Mouse (Mus musculus) induced T-regulatory cell, adult 2 months (primary cell): ENCODE measurements around the gene Fryl.
"Not testable (repeated sequence)": the region's sequence is repeated elsewhere in the genome, so short reads cannot be mapped to it uniquely, and the experiment has no call there.

Experiments used
- DNase-seq: peaks from one replicate; pipeline ENCODE4 v3.0.0-alpha.2; 2012; ENCODE audit warnings: low read depth

Fryl gene

DNA sequence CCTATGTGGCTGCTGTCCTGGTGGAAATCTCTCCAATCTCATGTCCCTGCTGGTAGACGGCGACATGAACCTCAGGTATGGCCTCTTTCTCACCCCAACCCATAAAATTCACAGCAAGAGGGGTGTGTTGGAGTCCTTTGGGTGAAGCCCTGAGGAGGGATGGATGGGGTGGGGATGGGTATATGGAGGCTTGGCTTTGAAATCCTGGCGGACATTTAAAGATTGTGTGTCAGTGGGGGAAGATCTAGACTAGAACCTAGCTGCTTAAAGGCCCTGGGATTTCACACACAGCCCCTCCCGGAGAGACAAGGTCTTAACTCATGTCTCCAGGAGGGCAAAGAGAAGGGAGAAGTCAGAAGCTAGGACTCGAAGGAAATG, 248.8 kb downstream of the Fryl start:
- DNase-seq, result no peak

DNA sequence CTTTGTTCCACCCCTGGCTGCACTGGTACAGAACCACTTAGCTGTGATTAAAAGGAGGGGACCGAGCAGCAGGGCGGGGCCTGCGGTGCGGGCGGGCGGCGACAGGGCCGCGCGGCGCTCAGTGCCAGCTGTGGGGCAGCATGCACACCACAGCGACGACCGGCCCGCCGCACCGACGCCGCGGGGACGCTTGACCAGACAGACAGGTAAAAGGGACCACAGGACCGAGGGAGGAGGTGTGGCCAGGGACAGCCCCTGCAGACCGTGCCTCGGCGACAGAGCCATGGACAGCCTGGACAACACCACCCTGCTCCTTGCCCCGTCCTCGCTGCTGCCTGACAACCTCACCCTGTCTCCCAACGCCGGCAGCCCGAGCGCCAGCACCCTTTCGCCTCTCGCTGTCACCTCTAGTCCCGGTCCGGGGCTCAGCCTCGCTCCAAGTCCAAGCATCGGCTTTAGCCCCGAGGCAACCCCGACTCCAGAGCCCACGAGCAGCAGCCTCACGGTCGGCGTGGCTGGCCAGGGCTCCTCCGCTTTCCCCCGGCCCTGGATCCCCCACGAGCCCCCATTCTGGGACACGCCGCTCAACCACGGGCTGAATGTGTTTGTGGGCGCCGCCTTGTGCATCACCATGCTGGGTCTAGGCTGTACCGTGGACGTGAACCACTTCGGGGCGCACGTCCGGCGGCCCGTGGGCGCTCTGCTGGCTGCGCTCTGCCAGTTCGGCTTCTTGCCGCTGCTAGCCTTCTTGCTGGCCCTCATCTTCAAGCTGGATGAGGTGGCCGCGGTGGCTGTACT, 249.4 kb downstream of the Fryl start, which contains the start of gene Slc10a4:
Gene Slc10a4, plus strand, starts transcription at position 100 of the 798 bp plus-strand sequence.
- no peak for DNase-seq

DNA sequence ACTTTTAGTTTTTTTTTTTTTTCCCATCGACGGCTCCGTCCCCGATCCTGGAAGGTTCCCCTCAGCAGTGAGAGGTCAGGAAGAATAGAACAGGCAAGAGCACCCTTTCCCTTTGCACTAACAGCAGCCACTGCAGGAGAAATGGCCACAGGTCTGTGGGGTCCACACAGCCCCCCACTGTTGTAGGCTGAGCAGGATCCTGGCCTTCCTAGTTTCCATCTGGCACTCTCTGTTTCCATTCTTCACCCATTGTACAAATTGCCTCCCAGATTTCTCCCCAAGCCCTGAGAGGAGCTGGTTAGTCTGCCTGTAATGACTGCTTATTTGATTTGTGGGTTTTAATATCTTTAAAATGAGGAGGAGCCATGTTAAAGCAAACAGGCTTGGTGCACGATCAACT, 252.4 kb downstream of the Fryl start:
- DNase-seq, result no peak

DNA sequence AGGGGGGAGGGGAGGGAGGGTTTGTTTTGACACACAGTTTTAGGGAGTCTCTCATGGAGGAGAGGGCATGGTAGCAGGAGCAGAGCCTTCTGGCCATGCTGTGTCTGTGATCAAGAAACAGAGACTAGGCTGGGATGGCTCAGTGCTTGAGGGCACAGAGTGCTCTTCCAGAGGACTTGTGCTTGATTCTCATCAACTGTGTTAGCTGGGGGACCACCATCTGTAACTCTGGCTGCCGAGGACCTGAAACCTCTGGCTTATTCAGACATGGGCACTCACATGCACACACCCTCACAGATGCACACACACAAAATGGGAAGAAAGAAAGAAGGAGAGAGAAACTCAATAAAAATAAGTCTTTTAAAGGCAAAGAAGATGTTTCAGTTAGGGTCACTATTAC, 257.9 kb downstream of the Fryl start:
- not testable (repeated sequence) for DNase-seq

DNA sequence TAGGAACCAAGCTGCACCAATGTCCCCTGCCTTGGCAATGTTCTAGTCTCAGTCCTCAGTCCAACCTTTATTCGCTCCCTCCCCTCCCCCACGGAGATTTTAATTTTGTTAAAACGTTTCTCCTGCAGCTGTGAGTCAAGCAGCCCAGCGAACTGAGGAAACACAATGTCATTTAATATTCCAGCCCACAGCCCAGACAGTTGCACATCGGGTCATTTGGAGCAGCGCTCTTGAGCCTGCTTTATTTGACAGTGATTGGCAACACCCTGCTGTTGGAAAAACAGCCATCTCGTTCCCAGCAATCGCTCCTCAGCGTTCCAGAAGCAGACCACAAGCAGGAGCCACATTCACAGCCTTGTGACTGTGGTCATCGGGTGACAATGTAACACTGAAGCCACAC, 261.0 kb downstream of the Fryl start:
- DNase-seq, result no peak

DNA sequence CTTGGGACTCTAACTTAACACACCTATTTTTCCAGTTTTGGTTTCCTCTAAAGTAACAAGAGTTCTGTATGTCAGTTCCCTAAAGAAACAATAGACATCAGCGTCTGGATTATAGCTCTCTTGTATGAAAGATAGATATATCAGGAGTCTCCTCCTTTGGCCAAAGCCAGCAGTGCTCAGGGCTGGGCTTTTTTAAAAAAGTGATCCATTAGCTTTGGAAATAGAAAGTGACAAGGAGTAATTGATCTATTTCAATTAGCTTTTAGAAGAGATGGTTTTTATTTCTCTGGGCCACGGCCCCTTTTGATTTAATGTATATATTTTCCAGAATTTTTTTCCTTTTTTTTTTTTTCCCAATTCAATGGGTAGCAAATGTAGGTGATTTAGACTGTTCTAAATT, 261.5 kb downstream of the Fryl start:
- no peak for DNase-seq

DNA sequence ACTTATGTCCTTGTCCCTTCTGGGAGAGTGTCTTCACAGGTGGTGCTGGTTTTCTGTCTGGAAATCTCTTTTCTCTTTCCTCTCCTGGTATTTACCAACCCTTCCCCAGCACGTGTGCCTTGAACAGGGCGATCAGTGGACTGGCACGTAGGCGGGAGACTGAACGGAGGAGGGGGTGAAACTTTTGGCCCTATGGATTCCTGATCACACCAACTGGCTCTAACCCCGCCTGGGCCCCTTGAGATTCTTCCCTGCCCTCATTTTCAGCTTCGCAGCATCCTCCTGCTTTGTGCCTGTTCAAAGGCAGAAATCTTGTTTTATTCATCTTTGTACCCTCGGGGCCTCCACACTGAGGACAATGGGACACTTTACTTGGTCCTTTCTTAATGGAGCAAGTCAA, 262.0 kb downstream of the Fryl start:
- DNase-seq, result no peak

DNA sequence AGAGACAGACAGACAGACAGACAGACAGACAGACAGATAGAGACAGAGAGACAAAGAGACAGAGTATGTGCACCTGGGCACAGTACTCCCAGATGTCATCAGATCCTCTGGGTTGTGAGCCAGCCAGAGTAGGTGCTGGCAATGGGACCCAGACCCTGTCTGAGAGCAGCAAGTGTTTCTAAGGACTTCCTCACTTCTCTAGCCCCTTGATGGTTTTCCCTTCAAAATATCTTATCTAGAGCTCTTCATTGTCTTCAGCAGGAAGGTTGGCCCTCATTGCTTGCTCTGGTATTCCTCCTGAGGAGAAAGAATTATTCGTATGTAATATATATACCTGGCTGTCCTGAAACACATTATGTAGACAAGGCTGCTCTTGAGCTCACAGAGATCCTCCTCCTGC, 263.9 kb downstream of the Fryl start:
- no peak for DNase-seq

DNA sequence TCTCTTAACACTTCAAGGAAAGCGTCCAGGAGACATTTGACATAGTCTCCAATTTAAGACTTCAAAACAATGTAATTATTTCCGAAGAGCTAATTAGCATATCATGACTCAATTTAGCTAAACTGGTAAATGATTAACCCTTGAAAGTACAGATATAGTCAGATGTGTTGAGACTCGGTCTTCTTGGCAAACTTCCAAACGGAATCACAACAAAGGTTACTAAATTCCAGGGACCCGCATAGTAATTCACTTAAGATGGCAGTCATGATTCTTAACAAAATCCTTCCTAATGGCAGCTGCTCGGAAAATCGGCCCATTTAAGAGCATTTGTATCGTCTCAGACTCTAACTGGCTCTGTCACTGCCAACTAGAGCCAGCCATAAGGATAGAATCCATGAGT, 266.7 kb downstream of the Fryl start:
- no peak for DNase-seq

DNA sequence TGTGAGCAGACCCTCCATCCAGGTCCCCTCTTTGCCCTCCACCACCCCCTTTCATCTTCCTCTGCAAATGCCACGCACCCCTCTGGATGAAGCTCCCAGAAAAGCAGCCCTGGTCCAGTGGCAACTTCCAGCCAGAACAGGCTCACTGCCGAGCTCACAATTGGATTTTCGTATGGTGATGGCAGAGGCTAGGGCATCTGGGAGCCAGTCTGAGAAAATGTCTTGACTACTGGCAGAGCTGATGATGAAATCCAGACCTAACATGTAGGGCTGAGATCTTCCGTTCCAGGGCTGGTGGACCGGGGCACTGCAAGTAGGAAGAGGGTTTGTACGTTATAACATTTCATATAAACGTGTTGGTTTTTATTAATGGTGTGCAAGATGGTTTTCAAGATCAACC, 268.6 kb downstream of the Fryl start:
- no peak for DNase-seq

DNA sequence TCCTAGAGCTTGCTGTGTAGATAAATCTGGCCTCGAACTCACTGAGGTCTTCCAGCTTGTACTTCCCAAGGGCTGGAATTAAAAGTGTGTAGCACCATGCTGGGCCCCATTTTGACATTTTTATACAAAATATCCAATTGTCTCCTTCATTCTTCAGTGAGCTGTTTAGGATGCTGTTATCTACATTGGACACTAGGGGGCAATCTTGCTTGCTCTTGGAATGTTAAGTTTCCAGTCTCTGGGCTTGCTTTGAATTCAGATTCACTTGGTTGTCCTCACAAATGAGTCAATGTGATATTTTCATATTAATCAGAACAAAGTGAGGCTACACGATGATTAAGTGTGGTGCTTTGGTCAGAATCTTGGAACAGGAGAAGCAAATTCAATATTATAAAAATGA, 272.3 kb downstream of the Fryl start:
- DNase-seq, result peak; percentile 70

DNA sequence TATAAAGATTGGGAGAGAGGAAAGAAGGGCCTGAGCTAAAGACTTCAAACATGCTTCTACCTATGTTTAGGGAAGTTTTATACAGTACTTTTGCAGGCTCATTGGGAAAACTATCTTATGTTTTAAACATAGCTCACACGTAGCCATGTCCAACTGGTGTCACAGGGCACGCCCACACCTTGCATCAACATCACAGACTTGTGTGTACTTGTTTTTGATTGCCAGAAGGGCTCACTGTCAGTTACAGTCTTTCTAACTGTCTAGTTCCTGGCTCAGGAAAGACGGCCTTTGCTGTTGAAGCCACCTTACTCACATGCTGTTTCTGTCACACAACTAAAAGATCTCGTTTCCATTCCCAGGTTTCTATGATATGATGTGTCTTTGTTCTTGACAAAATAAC, 279.9 kb downstream of the Fryl start:
- DNase-seq, result no peak

DNA sequence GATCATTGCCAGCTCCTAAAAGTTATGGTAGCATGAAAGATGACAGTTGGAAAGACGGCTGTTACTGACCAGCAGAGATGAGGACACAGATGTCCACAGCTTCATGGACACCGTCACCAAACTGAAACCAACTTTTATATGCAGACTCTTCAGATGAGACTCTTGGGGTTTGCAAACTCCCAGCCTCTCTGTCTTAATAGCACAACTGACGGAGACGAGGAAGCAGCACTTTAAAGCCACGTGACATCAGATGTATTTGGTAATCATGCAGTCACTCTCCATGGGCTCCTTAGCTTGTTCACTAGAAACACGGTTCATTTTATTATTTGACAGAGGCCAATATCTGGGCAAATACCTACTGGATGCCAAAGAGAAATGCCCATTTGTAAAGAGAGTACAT, 280.4 kb downstream of the Fryl start:
- no peak for DNase-seq

DNA sequence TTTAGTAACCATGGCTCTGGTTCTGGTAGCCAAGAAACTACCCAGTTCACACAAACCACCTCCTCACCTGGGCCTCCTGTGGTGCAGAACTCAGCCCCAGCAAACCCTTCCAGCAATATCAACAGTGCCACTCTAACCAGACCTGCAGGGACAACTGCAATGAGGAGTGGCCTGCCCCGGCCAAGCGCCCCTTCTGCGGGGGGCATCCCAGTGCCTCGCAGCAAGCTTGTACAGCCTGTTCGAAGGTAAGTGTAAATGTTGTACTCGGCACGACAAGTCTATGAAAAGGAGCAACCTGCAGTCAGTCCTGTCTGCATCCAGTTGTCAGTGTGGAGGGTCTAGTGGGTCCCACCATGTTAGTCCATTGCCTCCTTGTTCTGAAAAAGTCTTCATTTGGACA, 281.8 kb downstream of the Fryl start, which contains the start of gene Gm10135:
Gene Gm10135, minus strand, starts transcription at position 101 of the 400 bp plus-strand sequence.
- DNase-seq, result no peak

DNA sequence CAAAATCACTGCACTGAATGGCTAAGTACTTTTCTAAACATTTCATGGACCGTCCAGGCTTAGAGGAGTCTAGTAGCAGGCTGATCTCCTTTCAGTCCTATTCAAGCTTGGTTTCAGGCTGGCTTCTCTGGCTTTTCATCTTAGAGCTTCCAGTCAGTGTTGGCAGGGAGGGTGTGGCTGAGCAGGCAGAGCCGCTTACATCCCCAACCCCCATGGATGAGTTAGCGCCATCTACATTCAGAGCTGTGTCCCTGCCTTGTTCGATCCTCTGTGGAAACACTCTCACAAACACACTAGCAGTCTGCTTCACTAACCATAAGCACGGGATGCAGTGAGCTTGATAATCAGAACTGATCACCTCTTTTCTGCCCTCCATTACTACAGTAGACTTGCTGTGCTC, 283.5 kb downstream of the Fryl start:
- no peak for DNase-seq

DNA sequence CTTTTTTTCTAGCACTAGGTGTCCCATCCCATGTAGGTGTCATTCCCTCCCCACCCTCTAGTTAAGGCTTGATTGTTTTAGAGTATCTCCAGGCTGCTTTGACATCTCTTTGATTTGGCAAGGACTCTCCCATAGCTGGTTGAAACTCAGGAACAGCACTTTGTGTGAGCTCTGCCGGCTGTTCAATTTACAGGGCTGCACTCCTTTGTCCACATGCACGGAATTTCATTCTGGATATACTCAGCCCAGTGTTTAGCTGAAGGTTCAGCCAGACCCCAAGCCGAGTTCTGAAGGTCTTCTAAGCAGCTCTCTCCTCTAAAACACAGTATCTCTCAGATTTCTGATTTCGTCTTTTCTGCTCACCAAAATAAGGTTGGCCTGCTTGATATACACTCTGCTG, 284.0 kb downstream of the Fryl start:
- DNase-seq, result no peak
